Mouse (Mus musculus) olfactory bulb, adult 2 months (tissue): ENCODE results near the gene Kcnh7. TPM values are rescaled to one million over a fixed set of nuclear protein-coding genes. Genes with fewer than 3 reads are reported as not detected.

Source experiments
- H3K27ac ChIP-seq: fragments of 200-500 bp; 2 replicates; pipeline ENCODE4 v1.5.1; 2012; ENCODE audit warnings: low read depth, low read length; ENCODE audit not compliant: insufficient read depth
- H3K4me1 ChIP-seq: fragments of 200-500 bp; 2 replicates; pipeline ENCODE4 v1.6.1; 2012; ENCODE audit warnings: low read length; ENCODE audit not compliant: control insufficient read depth, insufficient read depth
- H3K4me3 ChIP-seq: fragments of 200-500 bp; 2 replicates; pipeline ENCODE4 v1.5.1; 2012; ENCODE audit warnings: mild to moderate bottlenecking, low read depth, low read length, moderate library complexity; ENCODE audit not compliant: insufficient read depth
- CTCF ChIP-seq: fragments of 200-500 bp; IDR thresholded peaks from 2 replicates; pipeline ENCODE4 v1.5.1; 2012; ENCODE audit warnings: low read depth, mild to moderate bottlenecking, low read length, moderate library complexity; ENCODE audit not compliant: insufficient read depth
- POLR2A ChIP-seq: fragments of 200-500 bp; IDR thresholded peaks from 2 replicates; pipeline ENCODE4 v1.6.1; 2012; ENCODE audit warnings: mild to moderate bottlenecking, low read depth, low read length, moderate library complexity; ENCODE audit not compliant: insufficient read depth
- WGBS: fragments of 180-500 bp; shearing (Covaris S2); methylation state at CpG from one replicate; pipeline ENCODE4 v1.1.7; 2018; 5-methylcytosine and 5-hydroxymethylcytosine counted together
- polyA plus RNA-seq: library from polyadenylated mRNA; stranded (reverse); fragments of >200 nt; gene quantifications from 2 replicates; pipeline ENCODE4 v1.2.4, GENCODE M21; 2012; ENCODE audit warnings: low replicate concordance; ENCODE audit not compliant: missing spikeins, insufficient read depth, insufficient read length

Kcnh7 gene
- polyA plus RNA-seq, 1 experiment = not detected

- H3K4me1 ChIP-seq = no peaks in the 10 kb centered on the region
- no peak overlapping the region for H3K4me3 ChIP-seq
- H3K27ac ChIP-seq = no peak overlapping the region
- 83% methylated on average over 1 of the region's 1 CpGs for WGBS
- no peak for TF ChIP-seq POLR2A
- no peak for TF ChIP-seq CTCF
Measured at GRCm38 (mm10) chr2:62902363-62903353, 281.4 kb downstream of the Kcnh7 start.

GRCm38 (mm10) chr2:62878763-62879162 is 305.3 kb downstream of the Kcnh7 start:
- no peaks in the 10 kb centered on the region for H3K4me1 ChIP-seq
- TF ChIP-seq CTCF = no peak
- no peak for TF ChIP-seq POLR2A
- no peak overlapping the region for H3K4me3 ChIP-seq
- no peak overlapping the region for H3K27ac ChIP-seq
- WGBS = 12% methylated on average over 4 of the region's 4 CpGs

- no peak overlapping the region for H3K4me3 ChIP-seq
- TF ChIP-seq CTCF = no peak
- no peak for TF ChIP-seq POLR2A
- no peak overlapping the region for H3K27ac ChIP-seq
- no peaks in the 10 kb centered on the region for H3K4me1 ChIP-seq
- WGBS = 93% methylated on average over 3 of the region's 3 CpGs
Measured at GRCm38 (mm10) chr2:62855391-62855790, 328.7 kb downstream of the Kcnh7 start.

GRCm38 (mm10) chr2:62842630-62843029 is 341.5 kb downstream of the Kcnh7 start:
- TF ChIP-seq POLR2A = no peak
- no peak for TF ChIP-seq CTCF
- WGBS = 67% methylated on average over 1 of the region's 1 CpGs
- Histone ChIP-seq H3K4me1 (no peaks in the 10 kb centered on the region), H3K4me3 (no peak overlapping the region), H3K27ac (no peak overlapping the region)

GRCm38 (mm10) chr2:62834261-62834660 is 349.8 kb downstream of the Kcnh7 start:
- TF ChIP-seq POLR2A (no peak), CTCF (no peak)
- Histone ChIP-seq H3K27ac (no peak overlapping the region), H3K4me1 (no peaks in the 10 kb centered on the region), H3K4me3 (no peak overlapping the region)
- 98% methylated on average over 1 of the region's 1 CpGs for WGBS

- Histone ChIP-seq H3K4me3 (no peak overlapping the region), H3K27ac (no peak overlapping the region), H3K4me1 (no peaks in the 10 kb centered on the region)
- WGBS = 49% methylated on average over 2 of the region's 2 CpGs
- TF ChIP-seq POLR2A (no peak), CTCF (no peak)
Measured at GRCm38 (mm10) chr2:62819231-62819630, 364.9 kb downstream of the Kcnh7 start.

GRCm38 (mm10) chr2:62816016-62816415 is 368.1 kb downstream of the Kcnh7 start:
- Histone ChIP-seq H3K4me3 (no peak overlapping the region), H3K27ac (no peak overlapping the region), H3K4me1 (no peaks in the 10 kb centered on the region)
- WGBS = 96% methylated on average over 3 of the region's 3 CpGs
- no peak for TF ChIP-seq POLR2A
- TF ChIP-seq CTCF = no peak

GRCm38 (mm10) chr2:62808813-62809212 is 375.3 kb downstream of the Kcnh7 start:
- Histone ChIP-seq H3K4me3 (no peak overlapping the region), H3K4me1 (no peaks in the 10 kb centered on the region), H3K27ac (peak overlapping the region; percentile 79)
- no peak for TF ChIP-seq POLR2A
- TF ChIP-seq CTCF = no peak
- 26% methylated on average over 4 of the region's 4 CpGs for WGBS

- WGBS = 4% methylated on average over 3 of the region's 3 CpGs
- TF ChIP-seq POLR2A (no peak), CTCF (no peak)
- H3K4me3 ChIP-seq = no peak overlapping the region
- H3K4me1 ChIP-seq = no peaks in the 10 kb centered on the region
- H3K27ac ChIP-seq = peak overlapping the region; percentile 94
Measured at GRCm38 (mm10) chr2:62807476-62807882, 376.6 kb downstream of the Kcnh7 start.
